Mouse (Mus musculus): ENCODE measurements around the gene Azi2. TPM values are rescaled to one million over a fixed set of nuclear protein-coding genes. Genes with fewer than 3 reads are reported as not detected.

Gene Azi2
- total RNA-seq, 4 experiments from 2014 or later = 29.5 to 35.1 (median 33.3) TPM

DNA sequence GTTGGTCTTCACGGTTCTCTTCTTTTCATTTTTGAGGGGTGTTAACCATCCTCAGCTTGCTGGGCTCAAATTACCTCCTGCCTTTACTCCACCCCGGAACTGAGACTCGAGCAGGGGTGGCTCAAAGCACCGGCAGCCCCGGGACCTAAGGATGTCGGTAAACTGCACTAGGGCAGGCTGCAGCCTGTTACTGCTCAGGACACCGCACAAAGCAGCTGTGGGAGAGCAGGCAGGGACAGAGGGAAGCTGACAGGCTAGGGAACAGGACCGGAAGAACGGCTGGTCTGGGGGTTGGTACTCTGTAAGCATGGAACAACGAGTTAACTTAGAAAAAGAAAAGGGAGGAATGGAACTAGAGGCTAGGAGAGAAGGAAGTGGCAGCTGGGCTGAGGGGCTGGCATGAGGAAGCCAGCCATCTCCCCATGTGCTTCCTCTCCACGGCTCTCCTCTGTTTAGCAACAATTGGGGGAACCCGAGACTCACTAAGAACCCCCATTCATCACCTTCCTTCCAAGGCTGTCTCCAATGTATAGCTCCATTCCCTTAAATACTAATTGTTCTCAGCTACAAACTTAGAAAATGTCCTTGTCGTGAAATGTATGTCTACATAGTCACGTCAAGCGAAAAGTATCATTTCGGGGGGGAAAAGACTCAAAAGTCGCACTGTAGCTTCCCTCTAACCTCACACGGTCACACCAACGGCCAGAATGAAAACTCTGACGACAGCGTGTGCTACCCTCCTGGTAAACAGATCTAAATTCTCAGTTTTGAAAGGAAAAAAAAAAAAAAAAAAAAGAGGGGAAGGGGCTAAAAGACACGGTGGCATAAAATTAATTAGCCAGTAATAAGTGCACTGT lies 42.5 kb downstream of the Azi2 start:
- no peak for DNase-seq (ENCODE audit: low spot score in 2 of 2)

DNA sequence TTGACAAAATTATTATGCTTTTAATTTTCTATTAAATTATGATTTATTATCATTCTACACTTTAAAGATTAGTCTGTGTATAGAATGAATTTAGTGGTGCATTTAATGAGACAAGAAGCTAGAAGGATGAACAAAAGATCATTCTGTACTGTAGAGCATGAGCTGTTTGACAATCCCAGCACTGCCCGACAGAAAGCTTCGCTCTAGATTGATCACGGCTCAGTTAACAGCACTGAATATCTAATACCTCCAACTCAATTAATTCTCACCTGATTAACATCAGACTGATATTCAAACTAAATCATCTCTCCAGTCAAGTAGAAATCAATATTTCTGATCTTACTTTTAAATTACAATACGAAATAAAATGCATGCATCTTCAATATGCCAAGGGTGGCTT lies 43.5 kb downstream of the Azi2 start:
- DNase-seq (ENCODE audit: low spot score in 2 of 2) = no peak

DNA sequence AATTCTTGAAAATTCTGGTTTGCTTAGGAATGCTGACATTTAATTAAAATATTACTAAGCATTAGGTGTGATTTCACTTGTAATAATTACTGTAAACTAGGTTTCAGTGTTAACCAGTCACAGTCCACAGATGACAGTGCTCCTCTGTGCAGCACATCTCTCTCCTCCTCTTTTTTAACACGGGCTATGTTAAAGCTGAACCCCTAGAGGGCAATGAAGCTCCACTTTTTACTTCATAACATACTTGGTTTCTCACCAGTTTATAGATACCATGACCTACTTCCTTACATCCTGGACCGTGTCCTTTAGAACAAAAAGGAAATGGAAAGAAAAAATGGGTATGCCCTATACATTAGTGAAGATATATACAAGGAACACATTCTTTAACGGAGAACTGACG lies 59.1 kb downstream of the Azi2 start:
- DNase-seq (ENCODE audit: low spot score in 2 of 2) = no peak

- DNase-seq (ENCODE audit: low spot score in 2 of 2) = no peak
Measured at GRCm38 (mm10) chr9:118100484-118100883, 60.2 kb downstream of the Azi2 start.

- no peak for DNase-seq (ENCODE audit: low spot score in 2 of 2)
Measured at GRCm38 (mm10) chr9:118101802-118102201, 61.5 kb downstream of the Azi2 start.

GRCm38 (mm10) chr9:118108527-118109011 lies 68.3 kb downstream of the Azi2 start:
- DNase-seq (ENCODE audit: low spot score in 2 of 2) = no peak

GRCm38 (mm10) chr9:118109697-118110359 lies 69.5 kb downstream of the Azi2 start:
- DNase-seq (ENCODE audit: low spot score in 2 of 2) = no peak

- no peak for DNase-seq (ENCODE audit: low spot score in 2 of 2)
Measured at GRCm38 (mm10) chr9:118110360-118110710, 70.0 kb downstream of the Azi2 start.

Small RNA genes within 50 kb of the gene (microRNA-seq; reads per million reads assigned to microRNA genes)
- gene Gm22008 = not detected

Other genes starting within 250 kb of the Azi2 start
- gene Cmc1, start 109.7 kb downstream of the Azi2 start, total RNA-seq (2022) = 10 to 100 TPM; 18.3 to 25.0 (median 21.5) TPM

Data from gastrocnemius, adult 8-10 months (tissue).